Mouse (Mus musculus): ENCODE data around the gene Prdm1.

GRCm38 (mm10) chr10:44400119-44400518, 128.2 kb downstream of the Prdm1 start:
- no peak for TF ChIP-seq POLR2A (IDR thresholded peaks at IDR 0.05; ENCODE audit: insufficient read depth, low read depth, low read length)
- no peak for TF ChIP-seq CTCF (IDR thresholded peaks at IDR 0.05)
